Mouse (Mus musculus) fibroblast of lung, adult 2 months (primary cell): ENCODE results near the gene Dip2a.

ENCODE experiments used
- DNase-seq: peaks from one replicate; pipeline ENCODE4 v3.0.0-alpha.2; 2011; ENCODE audit warnings: low read depth

Dip2a gene

DNA sequence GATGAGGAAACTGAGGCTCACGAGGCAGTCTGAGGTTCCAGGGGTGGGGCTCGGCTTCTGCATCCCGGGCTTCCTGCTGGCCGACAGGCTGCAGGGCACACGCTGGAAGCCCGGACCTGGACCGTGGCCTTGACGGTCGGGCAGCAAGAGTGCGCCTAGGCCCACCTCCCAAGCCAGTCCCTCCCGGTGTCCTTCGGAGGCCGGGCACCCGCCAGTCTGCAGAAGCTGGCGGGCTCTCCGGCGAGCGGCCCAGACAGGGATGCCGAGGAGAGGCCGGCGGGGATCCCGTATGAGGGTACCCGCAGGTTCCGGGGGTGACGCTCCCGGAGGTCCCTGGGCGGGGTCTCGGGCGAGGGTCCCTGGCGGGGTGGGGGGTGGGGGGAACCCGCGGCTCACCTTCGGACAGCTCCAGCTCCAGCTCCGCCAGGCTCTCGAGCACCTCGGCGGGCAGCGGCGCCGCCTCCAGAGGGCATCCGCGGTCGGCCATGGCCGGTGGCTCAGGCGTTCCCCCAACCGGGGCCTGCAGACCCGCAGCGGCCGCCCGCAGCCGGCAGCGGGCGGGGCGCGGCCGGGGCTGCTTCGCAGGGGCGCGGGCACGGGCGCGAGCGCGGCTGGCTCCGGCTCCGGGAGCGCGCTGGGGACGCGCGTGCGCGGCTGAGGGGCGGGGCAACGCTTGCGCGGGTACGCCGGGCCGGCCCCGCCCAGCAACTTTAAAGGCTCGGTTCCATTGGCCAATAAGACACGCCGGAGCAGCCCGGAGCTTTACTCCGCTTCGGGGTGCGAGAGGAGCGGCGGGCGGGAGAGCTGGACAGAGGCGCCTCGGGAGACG is at the start of gene Dip2a:
Dip2a (minus strand) TSS at position 581 of the 829 bp plus-strand sequence.
- DNase-seq: peak; percentile 62

- no peak for DNase-seq
Measured at GRCm38 (mm10) chr10:76392596-76392995, 47.5 kb upstream of the Dip2a start.

DNA sequence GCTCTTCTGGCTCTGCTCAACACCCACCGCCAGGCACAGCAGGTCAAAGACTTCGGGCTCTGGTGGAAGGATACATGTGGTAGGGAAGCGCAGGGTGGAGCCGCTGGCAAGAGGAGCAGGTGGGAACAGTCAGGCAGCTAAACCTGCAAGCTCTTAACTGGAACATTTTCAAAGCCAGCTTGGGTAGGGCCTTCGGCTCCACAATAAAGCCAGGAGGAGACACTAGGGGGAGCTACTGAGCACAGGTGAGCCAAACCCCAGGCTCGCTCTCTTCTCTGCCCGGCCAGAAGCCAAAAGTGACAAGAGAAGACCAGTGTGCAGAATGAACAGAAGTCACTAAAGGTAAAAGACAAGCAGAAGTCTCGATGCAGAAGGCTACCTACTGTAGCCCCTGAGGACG is 46.7 kb upstream of the Dip2a start:
- no peak for DNase-seq

GRCm38 (mm10) chr10:76391166-76391565 is 46.1 kb upstream of the Dip2a start:
- DNase-seq: no peak

DNA sequence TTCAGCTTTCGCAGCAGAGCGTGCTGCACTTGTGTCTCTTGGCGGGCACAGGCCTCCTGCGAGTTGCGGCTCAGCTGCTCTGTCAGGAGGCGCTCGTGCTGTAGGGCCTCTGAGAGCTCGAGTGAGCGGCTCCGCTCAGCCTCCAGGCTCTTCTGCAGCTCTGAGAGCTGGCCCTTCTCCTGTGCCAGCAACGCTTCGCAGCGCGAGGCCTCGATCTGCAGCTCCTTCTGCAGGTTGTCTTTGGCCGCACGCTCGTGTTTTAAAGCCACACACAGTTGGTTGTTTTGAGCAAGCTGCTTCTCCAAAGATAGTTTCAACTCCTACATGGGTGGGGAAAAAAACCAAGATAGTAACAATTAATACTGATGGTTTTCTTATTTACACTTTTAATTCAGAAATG is 29.9 kb upstream of the Dip2a start:
- DNase-seq: no peak

DNA sequence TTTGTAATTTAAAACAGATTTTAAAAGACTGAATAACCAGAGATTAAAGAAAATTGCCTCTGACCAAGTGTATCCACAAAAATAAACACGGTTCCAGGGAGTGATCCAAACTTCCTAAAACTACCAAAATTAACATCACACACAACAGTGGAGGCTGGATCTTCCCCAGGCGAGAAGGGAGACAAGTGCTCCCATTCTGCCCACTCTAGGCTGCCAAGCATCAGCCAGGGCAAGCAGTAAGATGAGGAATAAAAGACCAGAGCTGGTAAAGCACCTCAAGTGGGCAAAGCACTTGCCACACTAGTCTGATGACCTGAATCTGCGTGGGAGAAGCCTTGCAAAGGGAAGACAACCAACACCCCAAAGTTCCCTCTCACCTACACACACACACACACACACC is 26.6 kb upstream of the Dip2a start:
- no peak for DNase-seq

- no peak for DNase-seq
Measured at GRCm38 (mm10) chr10:76368766-76369165, 23.7 kb upstream of the Dip2a start.

DNA sequence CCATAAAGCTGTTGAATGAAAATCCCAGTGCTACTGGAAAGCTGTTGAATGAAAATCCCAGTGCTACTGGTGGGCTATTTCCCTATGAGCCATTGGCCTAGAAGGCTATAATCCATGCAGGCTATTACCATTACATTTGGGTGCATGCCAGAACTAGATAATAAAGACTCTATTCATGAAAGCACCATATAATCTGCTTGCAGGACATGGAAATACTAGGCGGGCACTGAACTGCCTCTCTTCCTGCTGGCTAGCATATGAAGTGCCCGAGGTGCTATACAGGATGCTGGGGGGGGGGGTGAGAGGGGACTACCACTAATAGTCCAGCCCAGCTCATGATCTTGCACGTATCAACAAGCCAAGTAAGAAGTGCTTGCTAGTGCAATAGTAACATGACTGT is 18.1 kb upstream of the Dip2a start:
- DNase-seq: no peak

DNA sequence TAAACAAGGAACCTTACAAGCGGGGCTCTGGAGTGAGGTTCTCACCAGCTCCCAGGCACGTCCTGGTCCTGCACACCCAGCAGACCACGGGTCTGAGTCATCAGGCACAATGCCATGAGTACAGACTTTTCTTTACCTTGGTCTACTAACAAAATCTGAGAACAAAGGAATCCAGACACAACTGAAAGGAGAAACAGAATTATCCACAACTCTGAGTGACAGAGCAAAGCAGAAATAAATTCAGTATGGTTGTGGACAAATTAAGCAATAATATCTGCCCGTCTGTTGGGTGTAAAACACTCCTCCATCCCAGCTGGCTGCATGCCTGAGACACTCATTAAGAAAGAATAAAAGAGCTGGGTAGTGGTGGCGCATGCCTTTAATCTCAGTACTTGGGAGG is 13.4 kb upstream of the Dip2a start:
- DNase-seq: peak; percentile 70

DNA sequence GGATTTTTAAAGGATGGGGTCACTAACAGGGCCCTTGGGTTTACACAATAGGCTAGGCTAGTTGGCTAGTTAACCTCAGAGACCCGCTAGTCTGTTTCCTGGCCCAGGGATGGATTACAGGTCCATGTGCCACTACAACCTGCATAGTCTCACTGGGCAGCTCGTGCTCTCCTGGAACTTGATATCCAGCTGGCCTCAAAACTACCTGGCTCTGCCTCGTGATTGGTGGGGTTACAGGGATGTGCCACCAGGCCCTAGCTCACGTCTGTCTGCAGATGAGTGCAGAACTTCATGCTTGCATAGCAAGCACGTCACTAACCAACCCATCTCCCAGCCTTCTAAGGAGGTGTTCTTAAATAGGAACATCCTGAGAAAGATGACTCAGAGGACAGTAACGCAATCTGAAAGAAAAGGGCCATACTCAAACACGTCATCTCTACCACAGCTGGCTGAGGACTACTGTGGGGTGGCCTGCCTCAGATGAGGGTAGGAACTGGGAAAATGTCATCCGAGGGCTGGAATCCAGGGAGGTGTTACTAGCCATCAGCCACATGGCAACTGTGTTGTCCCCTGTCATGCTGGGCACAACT is 12.3 kb upstream of the Dip2a start:
- no peak for DNase-seq

- no peak for DNase-seq
Measured at GRCm38 (mm10) chr10:76354974-76355373, 9.9 kb upstream of the Dip2a start.

DNA sequence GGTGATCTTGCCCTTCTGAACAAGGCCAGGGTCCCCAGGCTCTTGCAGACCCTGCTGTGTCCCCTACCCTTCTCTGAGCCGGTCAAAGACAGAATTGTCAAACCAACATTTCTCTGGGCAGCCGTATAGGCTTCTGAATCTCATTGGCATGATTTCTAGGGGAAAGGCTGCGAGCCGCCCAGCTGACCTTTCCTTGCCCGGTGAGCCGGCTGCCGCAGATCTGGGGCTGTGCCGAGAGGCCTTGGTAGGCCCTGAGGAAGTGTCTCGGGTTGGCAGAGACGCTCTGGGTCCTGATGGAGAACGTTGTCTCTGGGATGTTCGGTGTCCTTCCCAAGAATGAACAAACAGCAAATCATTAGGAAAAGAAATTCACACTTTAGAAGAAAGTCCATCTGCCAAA is 8.9 kb upstream of the Dip2a start:
- no peak for DNase-seq

GRCm38 (mm10) chr10:76351953-76352352 is 6.9 kb upstream of the Dip2a start:
- no peak for DNase-seq

DNA sequence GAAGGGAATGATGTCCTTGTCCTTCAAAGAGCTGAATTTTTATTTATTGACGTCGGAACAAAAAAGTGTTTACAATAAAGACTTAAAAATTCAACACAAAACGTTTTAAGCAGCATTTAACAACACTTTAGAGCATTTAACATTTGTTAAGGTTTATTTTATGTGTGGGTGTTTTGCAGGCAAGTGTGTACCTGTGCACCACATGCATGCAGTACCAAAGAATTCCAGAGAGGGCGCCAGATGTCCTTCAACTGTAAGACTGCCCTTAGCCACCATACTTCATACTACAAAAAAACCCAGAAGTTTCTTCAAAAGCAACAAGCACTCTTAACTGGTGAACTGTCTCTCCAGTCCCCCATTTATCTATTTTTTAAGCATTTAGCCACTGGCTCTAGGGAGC is 1.5 kb upstream of the Dip2a start:
- no peak for DNase-seq

- DNase-seq: no peak
Measured at GRCm38 (mm10) chr10:76346043-76346491, 976 bp upstream of the Dip2a start.

GRCm38 (mm10) chr10:76345540-76345902 is 430 bp upstream of the Dip2a start:
- peak; percentile 19 for DNase-seq

DNA sequence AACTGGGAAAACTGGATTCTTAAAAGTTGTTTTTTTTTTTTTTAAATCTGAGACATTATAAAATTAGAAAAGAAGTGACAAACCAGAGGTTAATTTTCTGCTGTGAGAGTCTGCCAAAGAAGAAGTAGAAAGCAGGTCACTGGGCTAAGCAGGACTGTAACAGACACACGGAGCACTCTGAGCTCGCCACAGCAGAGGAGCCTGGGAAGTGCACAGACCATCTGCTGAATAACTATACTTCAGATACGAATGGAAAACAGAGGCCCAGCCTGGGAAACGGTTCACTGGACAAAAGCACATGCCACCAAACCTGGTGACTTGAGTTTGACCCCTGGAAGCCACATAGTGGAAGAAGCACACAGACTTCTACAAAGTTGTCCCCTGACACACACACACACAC is 10.7 kb downstream of the Dip2a start:
- no peak for DNase-seq

GRCm38 (mm10) chr10:76332040-76332439 is 13.1 kb downstream of the Dip2a start:
- DNase-seq: no peak

DNA sequence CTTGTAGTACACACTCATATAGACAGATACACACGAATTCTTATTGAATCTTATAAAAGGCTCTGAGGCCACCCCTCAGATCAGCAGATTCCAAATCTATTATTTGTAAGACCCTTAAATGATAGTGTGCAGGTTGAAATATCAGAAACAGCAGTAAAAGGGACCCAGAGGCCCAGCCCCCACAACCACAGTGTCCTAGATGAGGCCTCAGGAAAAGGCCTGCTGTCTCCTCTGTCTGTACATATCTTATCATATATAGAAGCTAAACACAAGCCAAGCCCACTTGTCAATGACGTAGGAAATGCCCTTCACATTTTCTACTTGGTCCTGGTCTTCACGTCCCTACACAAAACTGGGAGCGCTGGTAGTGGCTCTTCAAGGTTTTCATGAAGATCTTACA is 16.0 kb downstream of the Dip2a start:
- DNase-seq: no peak

DNA sequence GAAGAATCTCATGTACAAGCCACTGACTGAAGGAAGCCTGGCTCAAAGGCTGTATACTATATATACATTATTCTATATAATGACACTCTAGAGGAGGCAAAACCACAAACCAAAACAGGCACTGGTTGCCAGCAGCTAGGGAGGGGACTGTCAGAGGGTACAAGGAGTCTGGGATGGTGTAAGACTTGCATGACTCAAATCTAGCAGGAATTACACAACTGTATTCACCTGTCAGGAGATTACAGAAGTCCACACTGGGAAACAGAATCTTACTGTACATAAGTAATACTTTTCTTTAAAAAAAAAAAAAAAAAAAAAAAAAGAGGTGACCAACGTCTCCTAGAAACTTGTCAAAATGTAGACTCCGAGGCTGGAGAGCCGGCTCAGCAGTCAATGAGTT is 16.5 kb downstream of the Dip2a start:
- no peak for DNase-seq

DNA sequence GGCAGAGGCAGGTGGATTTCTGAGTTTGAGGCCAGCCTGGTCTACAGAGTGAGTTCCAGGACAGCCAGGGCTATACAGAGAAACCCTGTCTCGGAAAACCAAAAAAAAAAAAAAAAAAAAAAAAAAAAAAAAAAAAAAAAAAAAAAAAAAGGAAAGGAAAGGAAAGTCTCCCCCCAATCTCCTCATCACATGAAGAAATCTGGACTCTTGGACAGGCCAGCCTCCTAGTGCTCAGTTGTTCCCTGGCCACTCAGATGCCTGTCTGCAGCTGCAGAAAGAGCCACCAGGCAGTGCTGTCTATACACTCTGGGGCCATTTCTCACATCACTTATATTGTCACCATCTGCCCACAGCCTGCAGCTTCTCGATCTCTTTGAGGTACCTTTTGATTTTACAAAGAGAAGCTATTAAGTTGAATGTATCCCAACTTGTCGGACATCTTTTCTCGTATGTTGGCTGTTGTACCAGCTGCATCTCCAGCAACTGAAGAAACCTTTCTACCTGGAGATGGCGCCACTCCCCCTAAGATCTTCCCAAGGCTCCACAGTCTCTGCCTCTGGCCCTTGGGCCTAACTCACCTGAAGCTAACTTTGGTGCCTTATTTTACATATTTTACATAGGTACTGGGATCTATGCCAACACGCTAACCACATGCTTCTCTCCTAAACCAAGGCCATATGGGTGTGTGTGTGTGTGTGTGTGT is 18.6 kb downstream of the Dip2a start:
- DNase-seq: no peak

DNA sequence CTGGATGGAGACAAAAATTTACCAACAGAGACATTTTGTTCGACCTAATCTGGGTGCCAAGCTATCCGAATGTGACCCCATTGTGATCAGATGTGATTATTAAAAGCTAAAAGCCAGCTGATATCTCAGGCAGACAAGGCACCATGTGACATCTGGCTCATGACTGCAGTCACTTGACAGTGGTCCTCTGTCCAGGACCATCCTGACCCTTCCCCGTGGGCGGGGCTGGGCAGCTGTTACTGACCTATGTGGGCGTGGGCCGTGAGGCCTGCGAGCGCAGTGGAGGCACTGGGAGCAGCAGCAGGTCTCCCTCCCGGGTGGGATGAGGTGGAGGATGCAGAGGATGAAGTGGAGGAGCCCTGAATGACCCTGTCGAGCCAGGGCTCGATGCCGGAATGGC is 27.5 kb downstream of the Dip2a start:
- no peak for DNase-seq

GRCm38 (mm10) chr10:76316194-76316593 is 28.9 kb downstream of the Dip2a start:
- no peak for DNase-seq
